Mouse (Mus musculus): ENCODE measurements around the gene Troap.
"Not testable (repeated sequence)": the region's sequence is repeated elsewhere in the genome, so short reads cannot be mapped to it uniquely, and the experiment has no call there.

Gene Troap

GRCm38 (mm10) chr15:99040920-99041856, 33.2 kb upstream of the Troap start:
- DNase-seq: no peak

GRCm38 (mm10) chr15:99042334-99042733, 32.0 kb upstream of the Troap start:
- no peak for DNase-seq

- DNase-seq: peak; percentile 45
Measured at GRCm38 (mm10) chr15:99044854-99045253, 29.5 kb upstream of the Troap start.

GRCm38 (mm10) chr15:99045734-99046133, 28.6 kb upstream of the Troap start:
- not testable (repeated sequence) for DNase-seq

- DNase-seq: peak; percentile 75
Measured at GRCm38 (mm10) chr15:99049473-99050253, 24.7 kb upstream of the Troap start.

- DNase-seq: peak; percentile 27
Measured at GRCm38 (mm10) chr15:99053373-99053772, 21.0 kb upstream of the Troap start.

- no peak for DNase-seq
Measured at GRCm38 (mm10) chr15:99055040-99055439, 19.3 kb upstream of the Troap start, which contains the start of gene Prph. Gene Prph, plus strand, starts transcription at chr15:99055174.

GRCm38 (mm10) chr15:99055511-99055961, 18.8 kb upstream of the Troap start:
- DNase-seq: no peak

GRCm38 (mm10) chr15:99056332-99056731, 18.0 kb upstream of the Troap start:
- DNase-seq: peak; percentile 23

- no peak for DNase-seq
Measured at GRCm38 (mm10) chr15:99065557-99066165, 8.7 kb upstream of the Troap start.

- no peak for DNase-seq
Measured at GRCm38 (mm10) chr15:99071988-99072387, 2.4 kb upstream of the Troap start.

GRCm38 (mm10) chr15:99074600-99075333, 392 bp downstream of the Troap start:
- DNase-seq: peak; percentile 99

GRCm38 (mm10) chr15:99076011-99076410, 1.6 kb downstream of the Troap start:
- not testable (repeated sequence) for DNase-seq

- DNase-seq: no peak
Measured at GRCm38 (mm10) chr15:99078181-99078910, 4.0 kb downstream of the Troap start.

- no peak for DNase-seq
Measured at GRCm38 (mm10) chr15:99079804-99080203, 5.4 kb downstream of the Troap start.

- DNase-seq: no peak
Measured at GRCm38 (mm10) chr15:99082322-99082721, 7.9 kb downstream of the Troap start.

- DNase-seq: no peak
Measured at GRCm38 (mm10) chr15:99082840-99083239, 8.5 kb downstream of the Troap start.

- peak; percentile 73 for DNase-seq
Measured at GRCm38 (mm10) chr15:99083258-99083657, 8.9 kb downstream of the Troap start.

GRCm38 (mm10) chr15:99083867-99084557, 9.6 kb downstream of the Troap start:
- DNase-seq: no peak

- no peak for DNase-seq
Measured at GRCm38 (mm10) chr15:99084618-99085017, 10.2 kb downstream of the Troap start.

GRCm38 (mm10) chr15:99085997-99086396, 11.6 kb downstream of the Troap start:
- no peak for DNase-seq

Data from lung, postnatal 36 days (tissue).